Mouse (Mus musculus): ENCODE measurements around the gene Acat2. TPM values are rescaled to one million over a fixed set of nuclear protein-coding genes. Genes with fewer than 3 reads are reported as not detected.
"Not testable (repeated sequence)": the region's sequence is repeated elsewhere in the genome, so short reads cannot be mapped to it uniquely, and the experiment has no call there.

Gene Acat2
- total RNA-seq, 2 experiments from 2014 or later = 59.1 to 60.8 TPM

DNA sequence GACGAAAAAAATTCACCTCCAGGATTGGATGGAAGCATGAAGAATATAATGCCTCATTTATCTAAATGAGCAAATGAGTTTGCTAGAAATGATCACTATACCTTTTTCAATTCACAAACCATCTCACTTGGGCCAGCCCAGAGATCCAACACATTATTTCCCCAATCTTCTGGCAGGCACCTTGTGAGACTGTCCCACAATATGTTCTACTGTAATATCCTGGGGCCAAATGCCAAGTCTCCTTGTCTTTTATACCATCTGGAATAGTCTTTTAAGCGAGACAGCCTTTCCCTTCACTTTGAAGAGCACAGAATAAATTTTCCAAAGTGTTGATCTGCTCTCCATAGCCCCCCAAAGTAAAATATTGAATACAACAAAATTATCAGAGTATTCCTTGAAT lies 13.3 kb upstream of the Acat2 start:
- intact Hi-C loops (cut with DNase I) = no loop called here
- DNase-seq (ENCODE audit: low spot score in 2 of 2) = no peak

DNA sequence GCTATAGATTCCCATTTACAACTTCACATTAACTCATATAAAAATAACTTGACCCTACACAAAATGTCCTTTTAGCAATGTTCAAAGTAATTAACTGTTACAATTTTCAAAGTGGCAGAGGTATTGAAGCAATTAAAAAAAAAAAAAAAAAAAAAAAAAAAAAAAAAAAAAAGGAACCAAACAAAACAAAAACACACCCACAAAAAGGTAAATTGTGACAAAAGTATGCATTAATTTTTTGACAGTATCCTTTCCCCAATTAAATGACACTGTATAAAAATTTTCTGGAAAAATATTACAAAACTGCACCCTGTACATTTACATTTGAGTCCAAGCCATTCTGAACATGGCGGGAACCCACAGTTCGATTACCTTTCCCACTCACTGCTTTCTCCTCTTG lies 6.6 kb upstream of the Acat2 start:
- intact Hi-C loops (cut with DNase I) = no loop called here
- DNase-seq (ENCODE audit: low spot score in 2 of 2) = no peak

DNA sequence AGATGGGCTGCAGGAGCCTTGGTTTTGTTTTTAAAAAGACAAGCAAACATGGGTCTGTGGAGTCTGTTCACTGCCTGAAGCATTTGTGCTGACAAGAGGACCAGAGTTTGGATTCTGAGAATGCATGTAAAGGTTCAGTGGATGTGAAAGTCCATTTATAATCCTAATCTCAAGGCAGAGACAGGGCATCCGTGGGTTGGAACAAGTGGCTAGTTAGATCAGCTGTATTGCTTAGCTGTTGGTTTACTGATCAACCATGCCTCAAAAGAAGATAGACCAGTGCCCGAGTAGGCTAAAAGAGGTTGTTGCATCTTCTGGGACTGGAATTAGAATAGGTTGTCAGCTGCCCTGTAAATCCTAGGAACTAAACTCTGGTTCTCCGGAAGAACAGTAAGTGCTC lies 2.9 kb upstream of the Acat2 start:
- intact Hi-C loops (cut with DNase I) = loop anchor here (5.0 kb wide), 1 partner anchor 46 kb away; the partner anchor contains the start of genes Mrpl18 and Tcp1
- DNase-seq (ENCODE audit: low spot score in 2 of 2) = no peak

DNA sequence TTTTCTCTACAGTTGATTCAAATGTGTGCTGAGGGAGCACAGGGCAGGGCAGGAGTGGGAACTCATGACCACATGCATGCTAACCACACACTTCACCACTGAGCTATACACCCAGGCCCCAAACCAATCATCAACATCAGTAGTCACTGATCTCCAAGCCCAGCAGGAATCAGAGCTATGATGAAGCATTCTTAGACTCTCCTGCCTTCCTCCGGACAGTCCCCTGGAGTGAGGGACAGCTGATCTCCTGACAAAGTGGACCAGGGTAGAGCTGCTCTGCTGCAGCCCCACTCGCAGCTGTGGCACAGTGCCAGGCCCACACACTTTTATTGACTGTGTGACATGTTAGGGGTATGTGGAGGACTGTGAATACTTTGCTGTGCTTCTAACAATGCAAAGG lies 1.2 kb downstream of the Acat2 start:
- intact Hi-C loops (cut with DNase I); DNase-seq (ENCODE audit: low spot score in 2 of 2): not testable (repeated sequence)

DNA sequence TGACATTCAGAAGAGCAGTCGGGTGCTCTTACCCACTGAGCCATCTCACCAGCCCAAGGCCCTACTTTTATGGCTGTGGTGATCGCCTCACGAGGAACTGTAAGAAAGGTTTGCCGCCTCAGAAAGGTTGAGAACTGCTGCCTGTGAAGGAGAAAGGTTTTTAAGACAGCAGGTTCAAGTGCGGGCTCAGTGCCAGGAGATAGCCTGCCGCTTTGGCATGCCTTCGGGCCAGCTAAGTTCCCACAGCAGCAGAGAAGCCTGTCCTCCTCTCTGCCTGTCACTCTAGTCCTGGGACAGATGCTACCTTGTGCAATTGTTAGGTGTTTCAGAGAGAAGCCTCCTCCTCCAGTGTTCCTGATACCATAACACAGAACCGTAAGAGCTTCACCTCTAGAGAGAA lies 3.9 kb downstream of the Acat2 start:
- DNase-seq (ENCODE audit: low spot score in 2 of 2) = no peak
- intact Hi-C loops (cut with DNase I) = no loop called here

DNA sequence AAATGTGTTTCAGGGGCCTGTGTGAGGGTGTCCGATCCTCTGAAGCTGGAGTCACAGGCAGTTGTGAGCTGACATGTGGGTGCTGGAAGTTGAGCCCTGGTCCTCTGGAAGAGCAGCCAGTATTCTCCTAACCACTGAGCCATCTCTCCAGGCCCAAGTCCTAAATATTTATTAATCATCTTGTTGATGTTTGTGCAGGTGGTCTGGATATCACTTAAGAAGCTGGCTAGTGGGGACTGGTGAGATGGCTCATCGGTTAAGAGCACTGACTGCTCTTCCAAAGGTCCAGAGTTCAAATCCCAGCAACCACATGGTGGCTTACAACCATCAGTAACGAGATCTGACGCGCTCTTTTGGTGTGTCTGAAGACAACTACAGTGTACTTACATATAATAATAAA lies 10.9 kb downstream of the Acat2 start:
- intact Hi-C loops (cut with DNase I) = no loop called here
- DNase-seq (ENCODE audit: low spot score in 2 of 2) = no peak

DNA sequence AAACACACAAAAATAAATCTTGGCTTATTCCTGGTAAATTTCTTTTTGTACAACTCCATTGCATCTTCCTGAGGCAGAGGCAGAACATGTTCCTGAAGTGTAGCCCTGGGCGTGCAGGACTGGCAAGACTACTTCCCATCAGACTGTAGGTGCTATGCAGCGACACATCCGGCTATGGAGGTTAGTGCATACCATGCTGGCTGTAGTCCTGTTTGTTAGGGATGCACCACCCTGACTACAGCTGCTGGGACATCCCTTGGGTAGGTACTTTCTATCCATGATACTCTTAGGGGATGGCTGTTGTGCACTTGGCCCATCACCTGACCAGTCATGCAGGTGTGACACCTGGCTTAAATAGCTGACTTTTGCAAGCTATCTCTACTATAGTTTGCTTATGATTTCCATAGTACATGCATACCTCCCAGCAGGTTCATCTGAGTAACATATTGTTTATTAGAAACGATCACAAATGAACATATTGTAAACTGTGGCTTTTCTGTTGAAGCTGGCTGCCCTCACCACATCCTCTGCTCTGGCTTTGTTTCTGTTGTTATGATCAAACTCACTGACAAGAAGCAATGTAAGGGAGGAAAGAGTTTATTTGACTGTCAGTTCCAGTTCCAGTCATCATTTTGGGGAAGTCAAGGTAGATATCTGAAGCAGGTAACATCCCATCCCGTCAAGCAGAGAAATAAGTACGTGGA lies 17.9 kb downstream of the Acat2 start:
- DNase-seq (ENCODE audit: low spot score in 2 of 2) = no peak
- intact Hi-C loops (cut with DNase I) = no loop called here

DNA sequence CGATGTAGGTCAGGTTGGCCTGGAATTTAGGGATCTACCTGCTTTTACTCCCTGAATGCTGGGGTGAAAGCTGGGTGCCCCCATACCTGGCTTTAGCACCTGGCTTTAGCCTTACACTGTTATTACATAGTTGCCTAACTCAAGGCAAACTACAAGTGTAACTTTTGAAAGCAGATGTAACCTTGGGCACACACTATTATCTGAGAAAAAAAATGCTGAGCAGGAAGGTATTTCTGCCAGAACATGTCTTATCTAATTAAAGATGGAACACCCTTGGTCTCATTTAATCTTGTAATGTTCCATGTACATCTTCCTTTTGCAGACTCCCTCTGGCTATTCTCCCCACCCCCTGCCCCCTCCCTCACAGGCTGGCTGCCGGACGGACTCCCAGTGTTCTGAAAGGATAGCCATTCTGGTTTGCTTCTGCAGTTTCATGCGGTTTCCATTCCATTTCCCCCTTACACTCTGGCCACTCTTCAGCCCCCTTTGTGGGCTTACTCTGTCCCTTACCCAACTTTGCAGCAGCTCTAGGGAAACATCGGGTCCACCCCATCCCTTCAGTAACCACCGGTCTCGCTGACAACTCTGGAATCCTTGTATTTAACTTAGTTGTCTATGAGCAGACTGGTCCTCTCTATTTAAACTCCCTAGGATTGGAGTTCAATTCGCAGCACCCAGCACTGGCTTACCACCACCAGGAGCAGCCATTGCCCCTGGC lies 18.8 kb downstream of the Acat2 start:
- DNase-seq (ENCODE audit: low spot score in 2 of 2) = no peak
- intact Hi-C loops (cut with DNase I) = no loop called here

DNA sequence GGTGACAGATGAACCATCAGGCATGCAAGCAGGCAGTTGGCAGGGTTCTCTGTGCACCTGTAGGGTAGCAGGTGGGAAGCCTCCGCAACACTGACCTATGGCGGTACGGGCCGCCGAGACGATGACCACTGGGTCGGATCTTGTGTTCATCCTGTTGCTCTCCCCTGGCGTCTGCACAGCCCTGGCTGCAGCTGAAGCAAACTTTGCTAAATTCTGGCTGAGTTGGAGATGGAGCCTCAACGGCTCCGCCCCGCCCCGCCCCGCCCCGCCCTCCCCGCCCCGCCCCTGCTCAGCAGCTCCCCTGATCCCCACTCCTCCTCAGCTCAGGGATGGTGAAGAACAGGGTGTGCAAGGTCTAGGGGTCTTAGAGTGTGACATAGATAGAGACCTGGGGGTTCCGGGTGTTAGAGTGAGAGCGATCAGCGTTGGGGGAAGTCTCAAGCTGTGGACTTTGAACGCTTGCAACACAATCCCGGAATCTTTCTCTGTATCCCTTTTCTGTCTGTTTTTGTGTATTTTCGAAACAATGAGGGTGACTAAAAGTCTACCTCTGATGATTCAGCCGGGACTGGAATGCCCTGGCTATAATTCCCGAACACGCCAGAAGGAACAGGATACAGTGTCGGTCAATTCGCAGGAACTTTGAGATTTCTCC lies 20.3 kb downstream of the Acat2 start, which contains the start of gene Acat3:
Acat3 (minus strand) TSS at position 450 of the 655 bp plus-strand sequence.
- intact Hi-C loops (cut with DNase I) = no loop called here
- no peak for DNase-seq (ENCODE audit: low spot score in 2 of 2)

DNA sequence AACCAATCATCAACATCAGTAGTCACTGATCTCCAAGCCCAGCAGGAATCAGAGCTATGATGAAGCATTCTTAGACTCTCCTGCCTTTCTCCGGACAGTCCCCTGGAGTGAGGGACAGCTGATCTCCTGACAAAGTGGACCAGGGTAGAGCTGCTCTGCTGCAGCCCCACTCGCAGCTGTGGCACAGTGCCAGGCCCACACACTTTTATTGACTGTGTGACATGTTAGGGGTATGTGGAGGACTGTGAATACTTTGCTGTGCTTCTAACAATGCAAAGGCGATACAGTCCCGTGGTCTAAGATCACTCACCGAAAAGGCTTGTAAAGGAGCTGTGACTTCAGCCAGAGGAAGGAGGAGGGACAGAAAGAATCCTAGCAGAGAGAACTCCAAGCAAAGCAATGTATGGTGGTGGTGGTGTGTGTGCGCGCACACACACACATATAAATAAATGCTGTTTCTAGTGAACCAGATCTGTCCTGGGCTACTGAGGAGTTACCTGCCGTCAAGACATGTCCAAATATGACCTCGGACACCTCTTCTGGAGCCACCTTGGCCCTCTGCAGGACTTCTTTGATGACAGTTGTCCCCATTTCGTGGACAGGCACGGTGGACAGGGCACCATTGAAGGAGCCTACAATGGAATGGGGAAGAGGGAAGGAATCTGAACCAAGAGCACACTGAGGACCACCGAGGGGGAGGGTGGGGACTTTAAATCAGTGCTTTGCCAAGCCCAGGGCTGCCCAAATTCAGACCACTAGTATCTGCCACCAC lies 21.0 kb downstream of the Acat2 start:
- DNase-seq (ENCODE audit: low spot score in 2 of 2); intact Hi-C loops (cut with DNase I): not testable (repeated sequence)

DNA sequence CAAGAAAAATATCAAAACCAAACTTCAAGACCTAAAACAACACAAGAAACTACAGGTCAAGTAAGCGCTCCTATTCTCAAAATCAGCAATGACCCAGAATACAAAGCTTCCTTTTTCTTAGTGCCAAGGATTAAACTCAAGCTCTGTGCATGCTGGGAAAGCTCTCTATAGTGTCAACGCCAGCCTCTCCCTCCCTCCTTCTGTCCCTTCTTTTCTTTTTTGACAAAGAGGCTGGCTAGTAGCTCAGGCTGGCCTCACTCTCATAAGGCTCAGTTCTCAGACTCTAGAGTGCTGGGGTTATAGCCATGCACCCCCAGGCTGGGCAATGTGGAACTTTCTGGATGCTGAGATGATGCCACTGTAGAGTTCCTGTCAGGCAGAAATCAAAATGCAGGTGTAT lies 22.5 kb downstream of the Acat2 start:
- intact Hi-C loops (cut with DNase I) = no loop called here
- DNase-seq (ENCODE audit: low spot score in 2 of 2) = no peak

DNA sequence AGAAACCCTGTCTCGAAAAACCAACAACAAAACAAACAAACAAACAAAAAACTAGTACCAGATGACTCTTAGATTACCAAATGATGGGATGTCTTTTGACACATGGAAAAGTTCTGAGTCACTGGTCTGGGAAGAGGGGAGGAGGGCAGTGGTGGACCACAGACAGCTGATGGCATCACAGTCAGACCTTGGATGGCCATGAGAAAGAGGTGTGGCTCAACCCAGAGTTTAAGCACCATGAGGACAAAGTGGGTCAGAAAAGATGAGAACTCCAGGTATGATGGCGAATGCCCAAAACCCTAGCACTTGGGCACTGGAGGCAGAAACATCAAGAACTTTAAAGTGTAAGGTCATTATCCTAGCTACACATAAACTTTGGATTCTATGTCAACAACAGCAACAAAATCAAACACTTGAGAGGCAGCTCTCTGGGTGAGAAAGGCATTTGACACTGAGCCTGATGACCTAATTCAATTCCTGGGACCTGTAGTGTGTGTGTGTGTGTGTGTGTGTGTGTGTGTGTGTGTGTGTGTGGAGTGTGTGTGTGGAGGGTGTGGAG lies 23.1 kb downstream of the Acat2 start:
- DNase-seq (ENCODE audit: low spot score in 2 of 2) = no peak
- intact Hi-C loops (cut with DNase I) = no loop called here

DNA sequence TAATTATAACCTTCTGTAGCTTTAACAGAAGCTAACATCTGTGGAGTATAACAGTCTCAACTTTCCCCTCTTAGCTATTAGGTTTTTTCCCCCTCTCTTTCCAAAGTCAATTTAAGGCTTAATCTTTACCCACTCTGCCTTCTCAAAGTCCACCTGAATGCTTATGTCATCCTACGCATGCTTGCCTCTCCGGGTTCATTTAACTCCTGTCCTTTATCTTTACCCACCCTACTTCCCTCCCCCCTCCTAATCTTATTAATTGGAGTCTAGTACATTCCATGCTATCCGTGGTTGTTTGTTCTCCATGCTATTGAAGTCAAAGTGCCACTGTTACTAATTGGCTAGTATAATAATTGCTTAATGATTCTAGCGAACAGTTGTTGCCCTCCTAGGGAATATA lies 24.8 kb downstream of the Acat2 start:
- DNase-seq (ENCODE audit: low spot score in 2 of 2) = no peak
- intact Hi-C loops (cut with DNase I) = no loop called here

DNA sequence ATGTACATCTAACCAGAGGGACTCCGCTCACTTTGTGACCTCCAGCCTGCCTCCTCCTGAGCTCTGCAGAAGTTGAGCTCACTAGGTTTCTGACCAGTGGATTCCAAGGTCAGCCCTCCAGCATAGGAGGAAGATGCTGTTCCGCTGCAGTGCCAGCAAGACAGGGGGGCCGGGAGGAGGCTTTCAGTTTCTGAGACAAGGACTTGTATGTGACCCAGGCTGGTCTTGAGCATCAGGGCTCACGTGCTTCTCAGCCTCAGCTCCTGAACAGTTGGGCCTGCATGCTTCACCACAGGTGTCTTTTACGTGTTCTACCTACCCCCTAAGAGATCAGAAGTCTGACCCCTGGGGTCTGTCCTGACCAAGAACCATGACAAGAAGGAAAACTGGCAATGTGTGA lies 29.0 kb downstream of the Acat2 start:
- DNase-seq (ENCODE audit: low spot score in 2 of 2); intact Hi-C loops (cut with DNase I): not testable (repeated sequence)

DNA sequence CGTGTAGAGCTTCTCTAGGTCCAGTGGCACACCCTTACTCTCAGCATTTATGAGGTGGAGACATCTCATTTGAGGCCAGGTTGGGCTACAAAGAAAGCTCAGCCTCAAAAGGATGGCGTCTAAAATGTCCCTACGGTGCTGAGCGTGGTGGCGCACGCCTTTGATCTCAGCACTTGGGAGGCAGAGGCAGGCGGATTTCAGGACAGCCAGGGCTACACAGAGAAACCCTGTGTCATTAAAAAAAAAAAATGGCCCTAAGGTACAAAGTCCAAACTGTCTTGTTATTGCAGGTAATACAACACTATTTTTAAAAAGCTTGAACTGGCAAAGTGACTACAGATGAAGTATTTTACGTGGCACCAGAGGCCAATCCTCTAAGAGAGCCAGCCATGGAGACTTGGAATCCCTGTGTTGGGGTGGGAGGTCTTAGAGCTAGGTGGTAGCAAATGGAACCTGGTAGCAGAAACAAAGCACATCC lies 34.8 kb downstream of the Acat2 start:
- DNase-seq (ENCODE audit: low spot score in 2 of 2) = no peak
- intact Hi-C loops (cut with DNase I) = no loop called here

DNA sequence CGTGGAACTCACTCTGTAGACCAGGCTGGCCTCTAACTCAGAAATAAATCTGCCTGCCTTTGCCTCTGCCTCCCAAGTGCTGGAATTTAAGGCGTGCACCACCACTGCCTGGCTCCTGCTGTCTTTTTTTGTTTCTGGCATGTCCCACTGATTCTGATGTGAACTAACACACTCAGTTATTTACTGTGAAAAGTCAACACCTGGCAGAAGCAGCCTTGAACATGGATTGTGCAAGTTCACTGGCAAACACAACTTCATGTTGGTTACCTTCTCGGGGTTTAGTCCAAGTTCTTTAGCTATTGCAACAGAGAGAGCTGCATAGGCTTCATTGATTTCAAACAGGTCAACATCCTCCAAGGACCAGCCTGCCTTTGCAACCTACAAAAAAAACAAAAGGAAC lies 35.5 kb downstream of the Acat2 start:
- intact Hi-C loops (cut with DNase I) = no loop called here

DNA sequence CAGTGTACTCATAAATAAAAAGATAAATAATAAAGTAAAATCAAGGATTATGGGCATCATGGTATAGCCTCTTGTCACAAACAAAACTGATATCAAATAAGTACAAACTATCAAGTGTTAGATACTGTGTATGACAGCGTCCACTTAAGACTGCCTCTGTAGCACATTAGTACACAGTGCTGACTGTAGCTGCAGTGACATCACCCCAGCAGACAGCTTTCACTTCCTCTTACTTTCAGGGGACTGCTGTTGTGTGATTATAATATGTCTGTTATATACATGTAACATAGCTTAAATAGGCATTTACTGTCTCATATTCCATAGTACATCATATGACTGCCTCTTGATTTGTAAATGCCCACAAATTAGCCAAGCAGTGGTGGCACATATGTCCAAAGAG lies 39.5 kb downstream of the Acat2 start:
- intact Hi-C loops (cut with DNase I) = no loop called here
- DNase-seq (ENCODE audit: low spot score in 2 of 2) = no peak

More for the DNA sequence above, 35.5 kb downstream of the Acat2 start:
- no peak for DNase-seq (ENCODE audit: low spot score in 2 of 2)

DNA sequence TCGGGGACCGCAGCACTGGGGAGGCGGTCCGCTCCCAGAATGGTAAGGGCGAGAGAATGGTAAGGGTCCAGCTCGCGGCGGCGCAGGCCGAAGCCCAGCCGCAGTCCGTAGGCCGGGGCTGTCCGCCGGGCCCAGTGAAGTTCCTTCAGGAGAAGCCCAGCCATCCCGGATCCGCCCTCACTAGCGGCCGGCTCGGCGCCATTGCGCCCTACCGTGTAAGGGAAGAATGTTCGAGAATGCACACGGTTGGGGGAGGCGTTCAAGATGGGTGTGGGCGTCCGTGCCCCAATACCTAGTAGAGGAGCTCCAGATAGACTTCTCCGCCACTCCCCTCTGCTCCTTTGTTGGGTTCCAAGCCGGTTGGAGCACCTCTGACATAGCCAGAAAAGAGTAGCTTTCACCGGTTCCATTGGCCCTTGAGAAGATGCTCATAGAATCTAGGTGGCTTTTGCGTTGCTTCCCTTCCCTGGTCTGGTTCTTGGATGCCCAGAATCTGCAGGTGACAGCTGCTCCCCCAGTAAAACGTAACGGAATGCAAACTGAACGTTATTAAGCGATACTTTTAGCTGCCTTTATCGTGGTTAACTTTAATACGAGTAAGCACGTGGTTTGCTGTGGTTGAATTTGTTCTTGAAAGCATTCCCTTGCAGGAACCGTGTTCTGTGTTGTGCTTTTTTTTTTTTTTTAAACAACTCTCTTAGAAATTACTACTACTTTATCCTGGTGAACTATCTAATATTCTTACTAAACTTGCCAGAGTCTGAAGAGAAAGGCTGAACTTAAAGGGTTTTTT lies 43.8 kb downstream of the Acat2 start:
- intact Hi-C loops (cut with DNase I) = loop anchor here (5.0 kb wide), 2 partner anchors 46 to 76 kb away; partner anchors contain the start of genes Acat2 and Wtap
- peak; percentile 54 to 56 for DNase-seq (ENCODE audit: low spot score in 2 of 2)

Measured in left cerebral cortex, postnatal 25 days (tissue).